Mouse (Mus musculus): ENCODE results near the gene Slc7a15. TPM values are rescaled to one million over a fixed set of nuclear protein-coding genes. Genes with fewer than 3 reads are reported as not detected.

Slc7a15 gene
- polyA plus RNA-seq, 1 experiment: not detected

DNA sequence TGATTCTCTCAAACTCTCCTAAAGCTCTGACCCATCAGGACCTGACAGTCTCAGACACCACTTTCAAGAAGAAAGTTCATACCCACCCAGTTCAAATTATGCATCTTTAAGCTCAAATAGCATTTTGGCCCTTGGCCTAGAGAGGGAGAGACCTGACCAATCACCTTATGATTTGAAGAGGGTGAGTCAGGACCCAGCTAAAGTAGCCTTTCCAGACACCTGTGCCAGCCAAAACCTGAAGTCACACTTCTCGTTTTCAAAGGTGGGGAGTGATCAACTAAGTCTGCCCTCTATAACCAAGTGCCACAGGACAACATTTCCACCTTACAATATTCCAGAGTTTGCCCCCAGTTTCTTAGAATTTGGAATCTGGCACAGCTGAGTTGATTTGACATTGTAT, 111.6 kb downstream of the Slc7a15 start:
- H3K4me1 ChIP-seq: peaks cover 23% of the 10 kb centered on the region
- no peak for TF ChIP-seq FLI1 (IDR thresholded peaks at IDR 0.05; ENCODE audit: low read length)
- TF ChIP-seq GATA1 (IDR thresholded peaks at IDR 0.05; ENCODE audit: borderline replicate concordance, low read length): no peak
- H3K27me3 ChIP-seq (replicated peaks): peaks cover 5% of the 10 kb centered on the region
- H3K9me3 ChIP-seq: no peaks in the 10 kb centered on the region
- no peak overlapping the region for H3K4me3 ChIP-seq (replicated peaks)
- H3K36me3 ChIP-seq (replicated peaks; ENCODE audit: low read length): no peaks in the 10 kb centered on the region

DNA sequence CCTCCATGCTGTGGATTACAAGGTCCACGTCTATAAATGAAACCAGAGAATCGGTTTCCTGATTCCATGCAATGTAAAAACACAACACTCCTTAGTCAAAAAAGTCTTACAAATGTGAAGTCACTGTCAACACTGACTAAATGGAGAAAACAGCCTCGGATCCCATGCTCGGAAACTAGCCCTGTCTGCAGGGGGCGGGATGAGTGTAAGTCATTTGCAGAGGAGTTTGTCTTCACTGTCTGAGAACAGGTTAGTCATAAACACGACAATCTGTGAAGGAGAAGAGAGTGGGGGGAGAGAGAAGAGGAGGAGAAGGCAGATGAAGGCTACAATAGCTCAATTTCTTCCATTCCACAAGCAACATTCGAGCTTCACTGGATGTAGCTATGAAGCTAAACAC, 113.6 kb downstream of the Slc7a15 start:
- Histone ChIP-seq H3K4me1 (peaks cover 29% of the 10 kb centered on the region), H3K9me3 (no peaks in the 10 kb centered on the region), H3K4me3 (replicated peaks) (no peak overlapping the region), H3K27me3 (replicated peaks) (peaks cover 6% of the 10 kb centered on the region), H3K36me3 (replicated peaks; ENCODE audit: low read length) (no peaks in the 10 kb centered on the region)
- TF ChIP-seq GATA1 (IDR thresholded peaks at IDR 0.05; ENCODE audit: borderline replicate concordance, low read length): no peak
- no peak for TF ChIP-seq FLI1 (IDR thresholded peaks at IDR 0.05; ENCODE audit: low read length)

DNA sequence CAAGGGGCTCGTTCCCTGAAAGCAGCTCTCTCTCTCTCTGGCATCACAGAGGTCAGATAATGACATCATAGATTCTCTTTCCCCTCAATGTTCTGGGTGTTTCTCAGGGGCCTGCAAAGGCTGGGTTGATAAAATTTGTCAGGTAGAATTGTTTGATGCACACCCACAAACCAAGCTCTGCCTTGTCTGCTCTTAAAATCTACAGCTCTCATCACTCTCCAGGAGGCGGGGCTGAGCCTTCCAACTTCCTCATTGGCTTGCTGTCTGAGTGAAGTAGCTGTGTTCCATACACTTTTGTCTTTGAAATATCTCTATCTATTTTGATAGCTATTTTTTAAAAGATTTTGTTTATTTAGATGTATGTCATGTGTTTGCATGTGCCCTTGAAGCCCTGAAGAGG, 116.7 kb downstream of the Slc7a15 start:
- no peak for TF ChIP-seq GATA1 (IDR thresholded peaks at IDR 0.05; ENCODE audit: borderline replicate concordance, low read length)
- no peak for TF ChIP-seq FLI1 (IDR thresholded peaks at IDR 0.05; ENCODE audit: low read length)
- no peaks in the 10 kb centered on the region for H3K36me3 ChIP-seq (replicated peaks; ENCODE audit: low read length)
- H3K4me3 ChIP-seq (replicated peaks): no peak overlapping the region
- peaks cover 12% of the 10 kb centered on the region for H3K27me3 ChIP-seq (replicated peaks)
- no peaks in the 10 kb centered on the region for H3K9me3 ChIP-seq
- peaks cover 43% of the 10 kb centered on the region for H3K4me1 ChIP-seq

Other genes with a start within 250 kb of the Slc7a15 start
- gene Rhob, start 99.1 kb downstream of the Slc7a15 start, polyA plus RNA-seq (2012; ENCODE audit: insufficient read depth, low replicate concordance): 146 and 207 TPM in 2 replicates
- gene Pum2, start 75.1 kb upstream of the Slc7a15 start, polyA plus RNA-seq (2012; ENCODE audit: insufficient read depth, low replicate concordance): 1.1 and 9.0 TPM in 2 replicates
- gene Sdc1, start 172.3 kb upstream of the Slc7a15 start, polyA plus RNA-seq (2012; ENCODE audit: insufficient read depth, low replicate concordance): 1.1 TPM in 1 of 2 replicates, not detected in the other

Data from megakaryocyte, embryonic 14.5 days (primary cell).